Mouse (Mus musculus) heart, embryonic 14.5 days (tissue): ENCODE data around the gene Adgre4. TPM values are rescaled to one million over a fixed set of nuclear protein-coding genes. Genes with fewer than 3 reads are reported as not detected.
A peak's percentile ranks its signal among the peaks of the same experiment; 100 is the strongest.
"Not testable (repeated sequence)": the region's sequence is repeated elsewhere in the genome, so short reads cannot be mapped to it uniquely, and the experiment has no call there.

Experiments
- ATAC-seq: fragments of 200-750 bp; cut with Nextera tagmentation; 2 replicates; pipeline ENCODE4 v1.8.0; 2017; ENCODE audit warnings: low read depth, moderate TSS enrichment; ENCODE audit not compliant: insufficient number of reproducible peaks, insufficient read depth, low FRiP score
- H3K27ac ChIP-seq, 2 experiments: fragments of 200-500 bp in 1 of 2; fragments of 300-500 bp in 1 of 2; sonication (generic) in 1 of 2; replicated peaks in 1 of 2; 2 replicates each; pipeline ENCODE4 v1.5.1; 2012 to 2014; ENCODE audit warnings: low read depth in 2 of 2, low read length in 2 of 2, control low read depth in 1 of 2, mild to moderate bottlenecking in 1 of 2, mixed read lengths in 1 of 2; ENCODE audit not compliant: control insufficient read depth in 1 of 2, insufficient read depth in 1 of 2
- H3K27me3 ChIP-seq: fragments of 300-500 bp; sonication (generic); 2 replicates; pipeline ENCODE4 v1.6.1; 2014; ENCODE audit warnings: mild to moderate bottlenecking, low read length, control low read depth; ENCODE audit not compliant: control insufficient read depth, insufficient read depth
- H3K36me3 ChIP-seq: fragments of 300-500 bp; sonication (generic); 2 replicates; pipeline ENCODE4 v1.6.1; 2014; ENCODE audit warnings: mild to moderate bottlenecking, control low read depth, low read length, mixed read lengths; ENCODE audit not compliant: control insufficient read depth, insufficient read depth
- H3K4me1 ChIP-seq, 2 experiments: fragments of 200-500 bp in 1 of 2; fragments of 300-500 bp in 1 of 2; sonication (generic) in 1 of 2; 2 replicates each; pipeline ENCODE4 v1.6.1; 2012 to 2014; ENCODE audit warnings: low read length in 2 of 2, control low read depth in 1 of 2, mixed read lengths in 1 of 2; ENCODE audit not compliant: control insufficient read depth in 2 of 2, insufficient read depth in 2 of 2
- H3K4me2 ChIP-seq: fragments of 300-500 bp; sonication (generic); 2 replicates; pipeline ENCODE4 v1.6.1; 2014; ENCODE audit warnings: mild to moderate bottlenecking, low read length
- H3K4me3 ChIP-seq, 2 experiments: fragments of 200-500 bp in 1 of 2; fragments of 300-500 bp in 1 of 2; sonication (generic) in 1 of 2; 2 replicates each; pipeline ENCODE4 v1.5.1; 2012 to 2014; ENCODE audit warnings: low read length in 2 of 2, mild to moderate bottlenecking in 2 of 2, control low read depth in 1 of 2, low read depth in 1 of 2, moderate library complexity in 1 of 2; ENCODE audit not compliant: control insufficient read depth in 1 of 2, insufficient read depth in 1 of 2
- H3K9ac ChIP-seq: fragments of 300-500 bp; sonication (generic); 2 replicates; pipeline ENCODE4 v1.6.1; 2014; ENCODE audit warnings: mild to moderate bottlenecking, low read length
- H3K9me3 ChIP-seq: fragments of 300-500 bp; sonication (generic); 2 replicates; pipeline ENCODE4 v1.6.1; 2016; ENCODE audit warnings: low read length, control low read depth; ENCODE audit not compliant: control insufficient read depth
- WGBS: fragments of 180-500 bp; shearing (Covaris S2); extraction: QIAGEN DNeasy Blood & Tissue Kit; methylation state at CpG from one replicate; pipeline ENCODE4 v1.1.7; 2014; 5-methylcytosine and 5-hydroxymethylcytosine counted together
- polyA plus RNA-seq: library from polyadenylated mRNA; unstranded; fragments of >200 nt; fragmentation: Nextera tagmentation; extraction: Ambion mirVana; gene quantifications from 2 replicates; pipeline ENCODE4 v1.2.1, GENCODE M21; 2014

Adgre4 gene
- polyA plus RNA-seq, 1 experiment from 2014 or later, result 0.42 TPM

- no peaks in the 10 kb centered on the region for H3K4me1 ChIP-seq
- no peak overlapping the region for H3K4me2 ChIP-seq
- no peak overlapping the region for H3K9ac ChIP-seq
- no peaks in the 10 kb centered on the region for H3K27me3 ChIP-seq
- ATAC-seq, result no peak
- 63% methylated on average over 1 of the region's 1 CpGs for WGBS
- H3K9me3 ChIP-seq, result no peaks in the 10 kb centered on the region
- H3K27ac ChIP-seq, result no peak overlapping the region
- no peak overlapping the region for H3K4me3 ChIP-seq
- no peaks in the 10 kb centered on the region for H3K36me3 ChIP-seq
Observed at GRCm38 (mm10) chr17:55736675-55737074, 13.1 kb upstream of the Adgre4 start.

- no peak overlapping the region for H3K4me3 ChIP-seq
- ATAC-seq, result no peak
- WGBS, result 66% methylated on average over 2 of the region's 2 CpGs
- no peaks in the 10 kb centered on the region for H3K9me3 ChIP-seq
- no peak overlapping the region for H3K27ac ChIP-seq
- H3K4me1 ChIP-seq, result no peaks in the 10 kb centered on the region
- H3K27me3 ChIP-seq, result no peaks in the 10 kb centered on the region
- H3K9ac ChIP-seq, result no peak overlapping the region
- no peaks in the 10 kb centered on the region for H3K36me3 ChIP-seq
- H3K4me2 ChIP-seq, result no peak overlapping the region
Observed at GRCm38 (mm10) chr17:55751170-55751569, 1.4 kb downstream of the Adgre4 start.

DNA sequence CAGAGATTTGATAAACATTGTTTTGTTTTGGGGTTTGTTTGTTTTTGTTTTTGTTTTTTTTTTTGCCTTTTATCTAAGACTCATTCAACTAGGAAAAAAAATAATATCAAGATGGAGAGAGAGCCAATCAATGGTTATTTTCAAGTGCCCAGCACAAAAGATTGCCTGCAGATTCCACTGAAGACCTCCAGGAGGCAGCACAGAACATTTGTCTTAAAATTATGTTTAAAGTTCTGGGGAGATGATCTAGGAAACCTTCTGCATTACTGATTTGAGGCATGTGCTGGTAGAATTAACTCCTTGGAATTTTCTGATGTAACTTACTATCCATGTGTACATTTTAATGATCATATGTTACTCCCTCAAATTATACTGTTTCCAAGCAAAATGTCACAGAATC, 63.9 kb downstream of the Adgre4 start:
- ATAC-seq, result no peak
- Histone ChIP-seq H3K36me3 (no peaks in the 10 kb centered on the region), H3K4me1 (no peaks in the 10 kb centered on the region), H3K9me3 (no peaks in the 10 kb centered on the region), H3K4me3 (no peak overlapping the region), H3K4me2 (no peak overlapping the region), H3K27me3 (no peaks in the 10 kb centered on the region), H3K27ac (no peak overlapping the region), H3K9ac (no peak overlapping the region)

DNA sequence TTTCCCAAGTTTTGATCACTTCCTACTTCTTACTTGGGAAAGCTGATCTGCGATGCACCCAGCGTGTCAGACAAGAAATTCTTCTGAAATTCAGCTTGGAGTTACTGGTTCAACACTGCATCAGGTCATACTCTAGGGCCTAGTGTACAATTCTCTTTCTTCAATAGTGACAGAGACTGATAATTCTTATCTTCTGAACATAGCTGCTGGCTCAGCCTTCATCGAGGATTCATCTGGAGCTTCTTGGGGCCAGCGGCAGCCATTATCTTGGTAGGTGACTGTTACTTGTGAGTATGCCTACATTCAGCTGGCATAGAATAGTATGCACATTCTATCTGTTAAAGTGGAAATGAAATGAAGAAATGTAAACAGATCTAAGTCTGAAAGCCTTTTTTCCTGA, 67.1 kb downstream of the Adgre4 start:
- 82% methylated on average over 4 of the region's 4 CpGs for WGBS
- no peaks in the 10 kb centered on the region for H3K9me3 ChIP-seq
- no peak for ATAC-seq

DNA sequence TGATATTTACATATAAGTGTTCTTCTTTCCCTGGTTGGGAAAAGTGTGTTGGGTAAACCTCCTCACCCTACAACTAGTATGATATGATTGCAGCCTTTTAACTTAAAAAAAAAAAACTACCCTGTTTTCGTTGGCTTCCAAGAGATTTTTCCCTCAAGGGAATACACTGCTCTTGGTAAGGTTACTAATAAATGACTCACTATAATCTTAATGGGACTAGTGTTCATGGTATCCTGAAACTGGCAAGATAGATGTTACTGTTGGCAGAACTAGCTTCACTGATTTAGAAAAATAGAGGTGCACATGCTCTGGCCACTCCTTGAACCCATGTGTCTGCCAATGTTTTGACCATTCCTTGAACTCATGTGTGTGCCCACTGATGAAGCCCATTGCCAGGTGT, 71.8 kb downstream of the Adgre4 start:
- Histone ChIP-seq H3K36me3 (no peaks in the 10 kb centered on the region), H3K27me3 (no peaks in the 10 kb centered on the region), H3K4me1 (no peaks in the 10 kb centered on the region), H3K27ac (no peak overlapping the region), H3K9ac (no peak overlapping the region), H3K9me3 (no peaks in the 10 kb centered on the region), H3K4me3 (no peak overlapping the region), H3K4me2 (no peak overlapping the region)
- 62% methylated on average over 1 of the region's 1 CpGs for WGBS
- no peak for ATAC-seq

More for the DNA sequence above, 67.1 kb downstream of the Adgre4 start:
- H3K4me2 ChIP-seq, result no peak overlapping the region
- no peaks in the 10 kb centered on the region for H3K4me1 ChIP-seq
- H3K36me3 ChIP-seq, result no peaks in the 10 kb centered on the region
- no peak overlapping the region for H3K27ac ChIP-seq
- H3K9ac ChIP-seq, result no peak overlapping the region
- H3K4me3 ChIP-seq, result no peak overlapping the region
- no peaks in the 10 kb centered on the region for H3K27me3 ChIP-seq

DNA sequence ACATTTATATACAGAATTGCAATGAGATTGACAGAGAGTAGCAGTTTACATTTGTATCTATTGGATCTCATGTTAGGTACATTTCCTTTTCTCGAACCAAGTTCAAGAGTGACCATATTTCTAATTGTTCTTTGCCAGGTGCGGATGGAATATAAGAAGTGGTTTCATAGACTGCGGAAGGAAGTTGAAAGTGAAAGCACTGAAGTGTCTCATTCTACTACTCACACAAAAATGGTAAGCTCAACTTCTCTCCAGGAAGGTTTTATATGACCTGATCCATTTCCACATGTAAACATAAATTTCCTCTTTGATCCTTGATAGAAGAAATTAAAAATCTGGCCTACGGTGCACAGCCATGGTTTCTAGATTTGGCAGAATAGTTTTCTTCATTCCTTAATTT, 93.3 kb downstream of the Adgre4 start:
- WGBS, result 81% methylated on average over 4 of the region's 4 CpGs
- no peak overlapping the region for H3K9ac ChIP-seq
- H3K27ac ChIP-seq, result no peak overlapping the region
- H3K4me2 ChIP-seq, result no peak overlapping the region
- H3K9me3 ChIP-seq, result no peaks in the 10 kb centered on the region
- no peak overlapping the region for H3K4me3 ChIP-seq
- H3K4me1 ChIP-seq, result no peaks in the 10 kb centered on the region
- no peaks in the 10 kb centered on the region for H3K36me3 ChIP-seq
- ATAC-seq, result no peak
- H3K27me3 ChIP-seq, result no peaks in the 10 kb centered on the region

DNA sequence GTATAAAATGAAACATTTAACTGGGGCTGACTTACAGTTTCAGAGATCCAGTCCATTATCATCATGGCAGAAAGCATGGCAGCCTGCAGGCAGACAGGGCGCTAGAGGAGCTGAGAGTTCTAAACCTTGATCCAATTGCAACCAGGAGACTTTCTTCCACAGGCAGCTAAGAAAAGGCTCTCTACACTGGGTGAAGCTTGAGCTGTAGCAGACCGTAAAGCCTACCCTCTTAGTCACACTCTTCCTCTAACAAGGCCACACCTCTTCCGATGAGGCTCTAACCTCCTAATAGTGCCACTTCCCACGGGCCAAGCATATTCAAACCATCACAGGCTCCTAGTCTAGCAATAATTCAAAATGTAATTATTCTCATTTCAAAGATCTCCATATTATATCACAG, 127.4 kb downstream of the Adgre4 start:
- no peak overlapping the region for H3K27ac ChIP-seq
- H3K4me2 ChIP-seq, result peak overlapping the region; percentile 73; the same call in 1 of the 2 replicates
- WGBS, result 90% methylated on average over 4 of the region's 4 CpGs
- H3K4me1 ChIP-seq, result 0 out of 4 replicates have a peak, but pooled peaks cover 0 to 11% of the 10 kb centered on the region in 2 experiments
- no peak overlapping the region for H3K9ac ChIP-seq
- H3K4me3 ChIP-seq, result no peak overlapping the region
- H3K36me3 ChIP-seq, result no peaks in the 10 kb centered on the region
- H3K9me3 ChIP-seq, result no peaks in the 10 kb centered on the region
- H3K27me3 ChIP-seq, result no peaks in the 10 kb centered on the region
- ATAC-seq, result no peak

GRCm38 (mm10) chr17:55878282-55878635, 128.5 kb downstream of the Adgre4 start:
- H3K4me2 ChIP-seq, result peak overlapping the region; percentile 73
- 0% methylated on average over 6 of the region's 8 CpGs for WGBS
- H3K9me3 ChIP-seq, H3K36me3 ChIP-seq, ATAC-seq, H3K27me3 ChIP-seq: not testable (repeated sequence)
- H3K4me1 ChIP-seq, result 0 out of 4 replicates have a peak, but pooled peaks cover 0 to 11% of the 10 kb centered on the region in 2 experiments
- peak overlapping the region; percentile 75 for H3K9ac ChIP-seq
- peak overlapping the region; percentile 54 to 66 for H3K27ac ChIP-seq
- H3K4me3 ChIP-seq, result peak overlapping the region; percentile 46 to 87
